Mouse (Mus musculus): ENCODE results near the gene Jun. TPM values are rescaled to one million over a fixed set of nuclear protein-coding genes. Genes with fewer than 3 reads are reported as not detected.

The Jun gene
- polyA plus RNA-seq, 1 experiment from 2014 or later, result 56.3 TPM

DNA sequence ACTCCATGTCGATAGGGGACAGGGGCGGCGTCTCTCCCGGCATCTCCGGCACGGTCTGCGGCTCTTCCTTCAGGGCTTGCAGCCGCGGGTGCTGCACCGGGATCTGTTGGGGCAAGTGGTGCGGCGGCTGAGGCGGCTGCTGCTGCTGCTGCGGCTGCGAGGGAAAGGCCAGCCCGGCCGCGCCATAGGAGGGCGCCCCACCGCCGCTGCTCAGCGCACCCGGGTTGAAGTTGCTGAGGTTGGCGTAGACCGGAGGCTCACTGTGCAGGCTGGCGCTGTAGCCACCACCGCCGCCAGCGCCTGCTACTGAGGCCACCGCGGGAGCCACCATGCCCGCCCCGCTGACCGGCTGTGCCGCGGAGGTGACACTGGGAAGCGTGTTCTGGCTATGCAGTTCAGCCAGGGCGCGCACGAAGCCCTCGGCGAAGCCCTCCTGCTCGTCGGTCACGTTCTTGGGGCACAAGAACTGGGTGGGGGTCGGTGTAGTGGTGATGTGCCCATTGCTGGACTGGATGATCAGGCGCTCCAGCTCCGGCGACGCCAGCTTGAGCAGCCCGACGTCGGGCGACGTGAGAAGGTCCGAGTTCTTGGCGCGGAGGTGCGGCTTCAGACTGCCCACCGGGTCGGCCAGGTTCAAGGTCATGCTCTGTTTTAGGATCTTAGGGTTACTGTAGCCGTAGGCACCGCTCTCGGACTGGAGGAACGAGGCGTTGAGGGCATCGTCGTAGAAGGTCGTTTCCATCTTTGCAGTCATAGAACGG is 1.3 kb downstream of the Jun start:
- Histone ChIP-seq H3K27me3 (no peaks in the 10 kb centered on the region), H3K27ac (peak overlapping the region; percentile 98), H3K9ac (peak overlapping the region; percentile 86), H3K4me1 (peaks cover 23% of the 10 kb centered on the region), H3K4me2 (peak overlapping the region; percentile 94), H3K36me3 (no peaks in the 10 kb centered on the region), H3K9me3 (no peaks in the 10 kb centered on the region), H3K4me3 (peak overlapping the region; percentile 77)
- 0 out of 2 replicates have a peak, but pooled peaks have one; percentile 5 for ATAC-seq (ENCODE audit: insufficient number of reproducible peaks, insufficient read depth, low FRiP score, low TSS enrichment, low read depth)
- under 1% methylated on average over 70 of the region's 70 CpGs for WGBS

DNA sequence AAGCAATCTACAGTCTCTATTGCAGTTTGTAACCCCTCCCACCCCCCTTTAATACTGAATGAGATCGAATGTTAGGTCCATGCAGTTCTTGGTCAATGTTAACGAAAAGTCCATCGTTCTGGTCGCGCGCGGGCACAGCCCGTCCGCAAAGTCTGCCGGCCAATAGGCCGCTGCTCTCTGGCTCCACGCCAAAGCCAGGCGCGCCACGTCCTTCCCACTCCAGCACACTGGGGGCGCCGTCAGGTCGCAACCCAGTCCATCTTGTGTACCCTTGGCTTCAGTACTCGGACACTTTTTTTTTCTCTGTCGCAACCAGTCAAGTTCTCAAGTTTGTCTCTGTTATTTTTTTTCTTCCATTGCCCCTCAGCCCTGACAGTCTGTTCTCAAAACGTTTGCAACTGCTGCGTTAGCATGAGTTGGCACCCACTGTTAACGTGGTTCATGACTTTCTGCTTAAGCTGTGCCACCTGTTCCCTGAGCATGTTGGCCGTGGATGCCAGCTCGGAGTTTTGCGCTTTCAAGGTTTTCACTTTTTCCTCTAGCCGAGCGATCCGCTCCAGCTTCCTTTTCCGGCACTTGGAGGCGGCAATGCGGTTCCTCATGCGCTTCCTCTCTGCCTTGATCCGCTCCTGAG is 2.0 kb downstream of the Jun start:
- Histone ChIP-seq H3K9me3 (no peaks in the 10 kb centered on the region), H3K4me3 (peak overlapping the region; percentile 77), H3K4me2 (peak overlapping the region; percentile 94), H3K4me1 (peaks cover 23% of the 10 kb centered on the region), H3K36me3 (no peaks in the 10 kb centered on the region), H3K9ac (peak overlapping the region; percentile 86), H3K27me3 (no peaks in the 10 kb centered on the region), H3K27ac (peak overlapping the region; percentile 98)
- no peak for ATAC-seq (ENCODE audit: insufficient number of reproducible peaks, insufficient read depth, low FRiP score, low TSS enrichment, low read depth)
- under 1% methylated on average over 34 of the region's 34 CpGs for WGBS

- peaks cover 15% of the 10 kb centered on the region for H3K4me1 ChIP-seq
- H3K27me3 ChIP-seq, result no peaks in the 10 kb centered on the region
- H3K4me2 ChIP-seq, result peak overlapping the region; percentile 94
- WGBS, result 53% methylated on average over 2 of the region's 2 CpGs
- peak overlapping the region; percentile 77 for H3K4me3 ChIP-seq
- H3K27ac ChIP-seq, result no peak overlapping the region
- no peaks in the 10 kb centered on the region for H3K9me3 ChIP-seq
- ATAC-seq (ENCODE audit: insufficient number of reproducible peaks, insufficient read depth, low FRiP score, low TSS enrichment, low read depth), result no peak
- H3K36me3 ChIP-seq, result no peaks in the 10 kb centered on the region
- 0 out of 2 replicates have a peak overlapping the region, but pooled peaks have one; percentile 11 for H3K9ac ChIP-seq
These were observed 2.9 kb downstream of the Jun start for GRCm38 (mm10) chr4:95049153-95049552.

DNA sequence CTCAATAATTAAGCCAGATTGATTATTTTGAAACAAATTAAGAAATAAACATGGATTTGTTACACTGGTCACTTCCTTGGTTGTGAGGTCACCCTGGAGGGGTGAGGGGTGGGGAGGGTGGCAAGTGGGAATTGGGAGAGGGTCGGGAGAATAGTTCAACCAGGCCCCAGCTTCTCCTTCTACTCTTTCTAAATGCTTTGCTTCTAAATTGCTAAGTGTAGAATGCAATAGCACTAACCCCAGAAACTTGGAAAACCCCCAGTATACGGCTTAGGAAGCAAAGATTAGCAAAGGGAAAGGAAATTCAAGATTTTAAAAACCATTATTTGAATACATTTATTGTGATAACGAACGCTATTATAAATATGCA is 3.3 kb downstream of the Jun start:
- H3K27me3 ChIP-seq, result no peaks in the 10 kb centered on the region
- 70% methylated on average over 4 of the region's 4 CpGs for WGBS
- H3K4me2 ChIP-seq, result peak overlapping the region; percentile 94
- 0 out of 2 replicates have a peak overlapping the region, but pooled peaks have one; percentile 77 for H3K4me3 ChIP-seq
- H3K9me3 ChIP-seq, result no peaks in the 10 kb centered on the region
- H3K36me3 ChIP-seq, result no peaks in the 10 kb centered on the region
- H3K9ac ChIP-seq, result no peak overlapping the region
- ATAC-seq (ENCODE audit: insufficient number of reproducible peaks, insufficient read depth, low FRiP score, low TSS enrichment, low read depth), result no peak
- no peak overlapping the region for H3K27ac ChIP-seq
- peaks cover 14% of the 10 kb centered on the region for H3K4me1 ChIP-seq

GRCm38 (mm10) chr4:95048021-95048730 is 3.8 kb downstream of the Jun start:
- ATAC-seq (ENCODE audit: insufficient number of reproducible peaks, insufficient read depth, low FRiP score, low TSS enrichment, low read depth), result no peak
- WGBS, result 43% methylated on average over 5 of the region's 5 CpGs
- Histone ChIP-seq H3K4me1 (peaks cover 14% of the 10 kb centered on the region), H3K27me3 (no peaks in the 10 kb centered on the region), H3K36me3 (no peaks in the 10 kb centered on the region), H3K4me3 (0 out of 2 replicates have a peak overlapping the region, but pooled peaks have one; percentile 77), H3K9ac (no peak overlapping the region), H3K9me3 (no peaks in the 10 kb centered on the region), H3K4me2 (peak overlapping the region; percentile 94), H3K27ac (no peak overlapping the region)

- no peak overlapping the region for H3K4me3 ChIP-seq
- H3K4me1 ChIP-seq, result peaks cover 13% of the 10 kb centered on the region
- H3K9me3 ChIP-seq, result no peaks in the 10 kb centered on the region
- H3K27ac ChIP-seq, result no peak overlapping the region
- 70% methylated on average over 1 of the region's 1 CpGs for WGBS
- no peak overlapping the region for H3K9ac ChIP-seq
- H3K27me3 ChIP-seq, result no peaks in the 10 kb centered on the region
- no peak overlapping the region for H3K4me2 ChIP-seq
- ATAC-seq (ENCODE audit: insufficient number of reproducible peaks, insufficient read depth, low FRiP score, low TSS enrichment, low read depth), result no peak
- no peaks in the 10 kb centered on the region for H3K36me3 ChIP-seq
These were observed 6.9 kb downstream of the Jun start for GRCm38 (mm10) chr4:95045133-95045532.

DNA sequence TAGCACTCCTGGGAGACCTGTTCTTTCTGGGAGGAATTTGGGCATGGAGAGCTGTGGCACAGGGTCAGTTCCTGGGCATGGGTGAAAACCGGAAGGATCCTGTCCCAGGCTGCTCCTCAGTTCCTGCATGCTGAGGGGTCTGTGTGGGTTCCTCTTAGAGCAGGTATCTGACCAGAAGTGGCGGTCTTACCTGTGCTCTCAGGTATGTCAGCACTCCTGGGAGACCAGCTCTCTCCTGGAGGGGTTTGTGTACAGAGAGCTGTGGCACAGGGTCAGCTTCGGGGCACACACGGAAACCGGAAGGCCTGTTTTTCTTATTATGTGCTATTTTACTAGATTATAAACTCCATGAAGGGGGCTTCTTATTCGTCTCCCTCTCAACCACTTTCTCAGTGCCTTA is 7.3 kb downstream of the Jun start:
- no peak for ATAC-seq (ENCODE audit: insufficient number of reproducible peaks, insufficient read depth, low FRiP score, low TSS enrichment, low read depth)
- Histone ChIP-seq H3K9ac (no peak overlapping the region), H3K9me3 (no peaks in the 10 kb centered on the region), H3K36me3 (no peaks in the 10 kb centered on the region), H3K27ac (no peak overlapping the region), H3K4me1 (peaks cover 9% of the 10 kb centered on the region), H3K4me2 (no peak overlapping the region), H3K4me3 (no peak overlapping the region), H3K27me3 (no peaks in the 10 kb centered on the region)
- WGBS, result 84% methylated on average over 6 of the region's 6 CpGs

- Histone ChIP-seq H3K27me3 (no peaks in the 10 kb centered on the region), H3K9ac (no peak overlapping the region), H3K4me2 (no peak overlapping the region), H3K36me3 (no peaks in the 10 kb centered on the region), H3K4me1 (no peaks in the 10 kb centered on the region), H3K27ac (no peak overlapping the region), H3K4me3 (no peak overlapping the region), H3K9me3 (no peaks in the 10 kb centered on the region)
- WGBS, result 31% methylated on average over 5 of the region's 5 CpGs
- no peak for ATAC-seq (ENCODE audit: insufficient number of reproducible peaks, insufficient read depth, low FRiP score, low TSS enrichment, low read depth)
These were observed 14.0 kb downstream of the Jun start for GRCm38 (mm10) chr4:95038024-95038423.

GRCm38 (mm10) chr4:95031158-95031557 is 20.9 kb downstream of the Jun start:
- Histone ChIP-seq H3K4me2 (no peak overlapping the region), H3K27me3 (no peaks in the 10 kb centered on the region), H3K4me1 (no peaks in the 10 kb centered on the region), H3K9ac (no peak overlapping the region), H3K9me3 (no peaks in the 10 kb centered on the region), H3K27ac (no peak overlapping the region), H3K4me3 (no peak overlapping the region), H3K36me3 (no peaks in the 10 kb centered on the region)
- WGBS, result 69% methylated on average over 4 of the region's 4 CpGs
- ATAC-seq (ENCODE audit: insufficient number of reproducible peaks, insufficient read depth, low FRiP score, low TSS enrichment, low read depth), result no peak

- ATAC-seq (ENCODE audit: insufficient number of reproducible peaks, insufficient read depth, low FRiP score, low TSS enrichment, low read depth), result no peak
- Histone ChIP-seq H3K9ac (no peak overlapping the region), H3K9me3 (no peaks in the 10 kb centered on the region), H3K4me1 (no peaks in the 10 kb centered on the region), H3K4me2 (no peak overlapping the region), H3K36me3 (no peaks in the 10 kb centered on the region), H3K4me3 (no peak overlapping the region), H3K27me3 (no peaks in the 10 kb centered on the region), H3K27ac (no peak overlapping the region)
- WGBS, result 81% methylated on average over 16 of the region's 16 CpGs
These were observed 26.0 kb downstream of the Jun start for GRCm38 (mm10) chr4:95025847-95026600.

DNA sequence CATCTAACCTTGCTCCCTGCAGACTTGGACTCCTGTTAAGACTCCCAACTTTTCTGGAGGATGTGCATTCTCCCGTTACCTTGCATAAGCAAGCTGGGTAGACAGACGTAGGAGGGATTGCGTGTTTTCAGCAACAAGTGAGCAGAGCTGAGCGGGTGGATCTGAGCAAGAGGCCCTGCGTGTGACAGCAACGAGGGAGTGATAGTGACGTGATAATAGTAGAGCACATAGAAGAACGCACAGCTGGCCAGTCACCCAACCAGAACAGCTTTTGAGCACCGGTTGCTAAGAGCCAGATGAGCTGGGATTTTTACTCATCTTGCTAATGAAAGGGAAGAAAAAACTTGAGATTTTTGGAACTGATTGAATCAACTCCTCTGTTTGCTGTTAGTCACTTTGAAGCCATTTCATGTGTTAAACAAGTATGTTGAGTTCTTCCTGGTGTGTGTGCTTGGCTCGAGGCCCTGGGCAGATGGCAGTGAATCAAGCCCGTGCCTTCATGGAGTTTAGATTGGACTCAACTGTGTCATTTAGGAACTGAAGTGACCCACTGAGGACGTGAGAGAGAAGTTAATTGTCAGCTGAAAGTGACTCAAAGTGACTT is 28.6 kb downstream of the Jun start:
- Histone ChIP-seq H3K4me3 (no peak overlapping the region), H3K9me3 (no peaks in the 10 kb centered on the region), H3K4me1 (0 out of 2 replicates have a peak, but pooled peaks cover 2% of the 10 kb centered on the region), H3K27ac (no peak overlapping the region), H3K27me3 (no peaks in the 10 kb centered on the region), H3K4me2 (no peak overlapping the region), H3K9ac (no peak overlapping the region), H3K36me3 (no peaks in the 10 kb centered on the region)
- WGBS, result 78% methylated on average over 12 of the region's 12 CpGs
- ATAC-seq (ENCODE audit: insufficient number of reproducible peaks, insufficient read depth, low FRiP score, low TSS enrichment, low read depth), result no peak
